Mouse (Mus musculus): Measurements from ENCODE around the gene Gatad2b.

The Gatad2b gene

GRCm38 (mm10) chr3:90383690-90384089 is 90.7 kb downstream of the Gatad2b start:
- DNase-seq (ENCODE audit: low spot score in 2 of 2) = no peak

GRCm38 (mm10) chr3:90384851-90385375 is 91.9 kb downstream of the Gatad2b start:
- no peak for DNase-seq (ENCODE audit: low spot score in 2 of 2)

GRCm38 (mm10) chr3:90386817-90387216 is 93.8 kb downstream of the Gatad2b start:
- no peak for DNase-seq (ENCODE audit: low spot score in 2 of 2)

- DNase-seq (ENCODE audit: low spot score in 2 of 2) = peak in 1 of 2 experiments; percentile 18
These were observed 94.5 kb downstream of the Gatad2b start for GRCm38 (mm10) chr3:90387483-90387882.

GRCm38 (mm10) chr3:90388192-90388591 is 95.2 kb downstream of the Gatad2b start:
- no peak for DNase-seq (ENCODE audit: low spot score in 2 of 2)

- no peak for DNase-seq (ENCODE audit: low spot score in 2 of 2)
These were observed 95.9 kb downstream of the Gatad2b start for GRCm38 (mm10) chr3:90388726-90389510.

GRCm38 (mm10) chr3:90389511-90390490 is 96.8 kb downstream of the Gatad2b start, which contains the start of gene Slc27a3:
Gene Slc27a3 (minus strand): TSS chr3:90389938.
- peak in 1 of 2 experiments; percentile 63 for DNase-seq (ENCODE audit: low spot score in 2 of 2)

- no peak for DNase-seq (ENCODE audit: low spot score in 2 of 2)
These were observed 98.0 kb downstream of the Gatad2b start for GRCm38 (mm10) chr3:90391004-90391403.

- no peak for DNase-seq (ENCODE audit: low spot score in 2 of 2)
These were observed 99.0 kb downstream of the Gatad2b start for GRCm38 (mm10) chr3:90391941-90392340.

- no peak for DNase-seq (ENCODE audit: low spot score in 2 of 2)
These were observed 99.7 kb downstream of the Gatad2b start for GRCm38 (mm10) chr3:90392661-90393060.

GRCm38 (mm10) chr3:90395629-90396028 is 102.7 kb downstream of the Gatad2b start:
- no peak for DNase-seq (ENCODE audit: low spot score in 2 of 2)

- DNase-seq (ENCODE audit: low spot score in 2 of 2) = no peak
These were observed 108.0 kb downstream of the Gatad2b start for GRCm38 (mm10) chr3:90400993-90401392.

GRCm38 (mm10) chr3:90404121-90404520 is 111.1 kb downstream of the Gatad2b start:
- DNase-seq (ENCODE audit: low spot score in 2 of 2) = no peak

GRCm38 (mm10) chr3:90404609-90405008 is 111.6 kb downstream of the Gatad2b start:
- DNase-seq (ENCODE audit: low spot score in 2 of 2) = no peak

GRCm38 (mm10) chr3:90406414-90406813 is 113.4 kb downstream of the Gatad2b start:
- no peak for DNase-seq (ENCODE audit: low spot score in 2 of 2)

GRCm38 (mm10) chr3:90408721-90409120 is 115.7 kb downstream of the Gatad2b start:
- no peak for DNase-seq (ENCODE audit: low spot score in 2 of 2)

- peak; percentile 63 to 76 for DNase-seq (ENCODE audit: low spot score in 2 of 2)
These were observed 119.5 kb downstream of the Gatad2b start for GRCm38 (mm10) chr3:90412312-90413010.

GRCm38 (mm10) chr3:90413011-90413396 is 120.0 kb downstream of the Gatad2b start:
- no peak for DNase-seq (ENCODE audit: low spot score in 2 of 2)

Measured in cerebellum, postnatal 4 days (tissue).